Mouse (Mus musculus) left cerebral cortex, adult 9 months (tissue): ENCODE results near the gene Olfr1359.
A peak's percentile ranks its signal among the peaks of the same experiment; 100 is the strongest.
"Not testable (repeated sequence)": the region's sequence is repeated elsewhere in the genome, so short reads cannot be mapped to it uniquely, and the experiment has no call there.

Experiments
- DNase-seq, 2 experiments: peaks; one replicate each; pipeline ENCODE4 v3.0.0; 2022; ENCODE audit warnings: low spot score in 2 of 2

Olfr1359 gene

DNA sequence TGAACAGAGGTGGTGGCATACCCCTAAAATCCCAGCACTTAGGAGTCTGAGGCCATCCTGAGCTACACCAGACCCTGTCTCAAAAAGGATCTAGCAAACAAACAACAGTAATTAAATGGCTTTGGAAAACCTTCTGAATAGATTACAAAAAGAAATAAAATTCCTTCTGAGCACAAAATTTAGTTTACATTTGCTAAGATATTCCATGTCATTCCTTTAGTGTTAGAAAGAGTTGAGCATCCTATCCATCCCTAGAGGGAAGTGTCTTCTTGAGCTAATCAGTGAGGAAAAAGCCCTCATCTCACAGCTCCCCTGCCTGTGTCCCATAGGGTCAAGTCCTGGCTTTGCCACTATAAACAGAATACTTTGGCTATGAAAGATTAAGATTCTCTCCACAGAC is at the start of gene Olfr1359:
Gene Olfr1359, plus strand, starts transcription at position 301 of the 400 bp plus-strand sequence.
- DNase-seq: no peak

DNA sequence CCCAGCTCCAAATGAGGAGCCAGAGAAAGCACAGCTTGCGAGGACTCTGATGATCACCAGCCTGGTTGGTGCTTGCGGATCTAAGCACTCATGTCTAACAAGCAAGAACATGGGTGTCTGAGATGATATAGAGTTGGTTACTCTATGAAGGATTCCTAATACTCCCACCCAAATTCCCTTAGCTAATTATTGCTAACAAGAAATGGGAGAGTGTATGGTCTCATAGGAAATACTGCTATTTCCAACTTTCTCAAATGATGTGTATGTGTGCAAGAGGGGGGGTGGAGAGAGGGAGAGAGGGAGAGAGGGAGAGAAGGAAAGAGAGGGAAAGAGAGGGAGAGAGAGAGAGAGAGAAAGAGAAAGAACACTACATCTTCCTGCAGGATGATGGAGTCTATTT is 34.6 kb upstream of the Olfr1359 start, which contains the start of gene Olfr1361:
Gene Olfr1361, minus strand, starts transcription at position 101 of the 400 bp plus-strand sequence.
- DNase-seq: no peak

DNA sequence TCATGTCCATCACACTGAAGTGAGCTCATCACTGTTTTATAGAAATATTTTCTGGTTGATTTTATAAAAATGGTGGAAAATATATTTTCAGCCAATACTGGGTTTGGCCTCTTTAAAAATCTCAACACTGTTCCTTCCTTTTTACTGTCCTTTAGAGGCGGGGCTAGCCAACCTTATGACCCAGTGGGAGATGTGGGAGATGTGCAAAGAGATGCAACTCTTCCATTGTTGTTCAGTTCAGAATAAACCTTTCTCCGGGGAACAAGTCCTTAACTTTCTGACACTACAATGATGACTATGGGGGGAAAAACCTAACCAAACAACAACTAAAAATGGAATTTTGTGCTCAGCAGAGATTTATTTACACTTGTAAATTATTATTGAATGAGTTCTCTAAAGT is 20.6 kb upstream of the Olfr1359 start, which contains the start of gene Olfr1360:
Gene Olfr1360, minus strand, starts transcription at position 101 of the 400 bp plus-strand sequence.
- no peak for DNase-seq

DNA sequence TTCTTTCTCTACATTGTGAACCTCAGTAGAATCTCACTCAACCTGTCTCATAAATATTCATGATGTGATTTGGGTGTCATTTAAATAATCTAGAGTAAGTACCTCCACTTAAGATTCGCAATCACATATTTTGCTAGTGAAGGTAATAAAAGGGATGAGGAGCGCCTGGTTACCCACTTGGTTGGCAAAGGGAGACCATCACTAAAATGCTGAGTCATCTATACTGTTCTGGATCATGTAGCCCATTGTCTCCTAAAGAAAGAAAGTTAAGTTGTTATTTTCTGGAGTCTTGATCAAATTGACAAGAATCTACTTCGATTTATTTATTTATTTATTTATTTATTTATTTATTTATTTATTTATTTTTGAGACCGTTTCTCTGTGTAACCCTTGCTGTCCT is 8.8 kb downstream of the Olfr1359 start:
- no peak for DNase-seq

DNA sequence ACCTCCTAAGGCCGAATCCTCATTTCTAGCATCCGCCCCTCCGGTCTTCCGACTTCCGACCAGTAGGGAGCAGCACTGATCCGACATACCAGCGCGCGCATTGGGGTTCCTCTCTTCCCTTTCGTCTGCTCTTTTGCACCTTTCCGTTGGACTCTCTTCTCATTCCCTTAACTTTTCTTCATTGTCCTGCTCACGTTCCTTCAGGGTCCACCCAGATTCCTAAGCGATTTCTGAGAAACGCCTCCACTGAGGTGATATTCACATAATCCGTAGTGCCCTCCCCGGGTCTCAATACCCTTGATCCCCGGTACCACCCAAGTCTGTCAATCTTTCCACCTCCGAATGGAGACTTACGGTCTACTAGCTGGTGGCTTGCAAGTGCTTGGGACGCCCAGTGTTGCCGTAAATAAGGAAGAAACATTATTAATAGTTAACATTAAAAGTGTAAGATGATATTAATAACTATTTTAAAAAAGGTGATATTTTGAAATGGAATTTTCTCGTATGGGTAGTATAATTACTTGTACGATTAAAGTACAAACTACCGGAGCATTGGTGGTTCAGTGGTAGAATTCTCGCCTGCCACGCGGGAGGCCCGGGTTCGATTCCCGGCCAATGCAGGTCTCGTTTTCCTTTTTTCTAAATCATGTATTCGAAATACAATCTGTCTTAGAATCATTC is 12.3 kb downstream of the Olfr1359 start:
- peak; percentile 60 to 93 for DNase-seq

DNA sequence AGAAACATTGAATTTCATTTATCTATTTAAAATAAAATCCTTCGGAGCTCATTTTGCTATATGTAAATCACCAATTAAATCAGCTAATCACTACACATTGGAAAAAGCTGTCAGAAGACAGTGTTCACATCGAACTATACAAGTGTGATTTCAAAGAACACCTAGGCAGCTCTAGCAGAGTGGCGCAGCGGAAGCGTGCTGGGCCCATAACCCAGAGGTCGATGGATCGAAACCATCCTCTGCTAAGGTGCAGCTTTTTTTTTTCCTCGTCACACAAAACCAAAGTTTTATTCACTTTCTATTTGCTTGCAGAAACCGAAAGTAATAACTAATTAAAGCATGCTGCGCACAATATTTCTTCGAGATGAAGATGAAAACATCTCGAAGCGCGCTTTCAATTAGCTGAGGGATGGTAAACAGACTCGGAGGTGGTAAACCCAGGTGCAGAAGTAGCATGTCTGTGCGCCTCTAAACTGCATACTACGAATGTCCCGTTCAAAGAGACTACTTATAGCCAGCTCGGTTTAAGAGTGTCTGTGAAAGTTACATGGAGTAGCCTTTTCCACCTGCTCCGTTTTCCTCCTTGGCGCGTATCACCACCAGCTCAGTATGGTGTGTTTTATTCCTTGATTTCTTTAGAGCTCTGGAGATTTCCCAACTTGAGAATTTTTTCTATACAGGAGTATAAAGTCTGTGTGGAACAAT is 13.1 kb downstream of the Olfr1359 start:
- peak in 1 of 2 experiments; percentile 89 for DNase-seq

DNA sequence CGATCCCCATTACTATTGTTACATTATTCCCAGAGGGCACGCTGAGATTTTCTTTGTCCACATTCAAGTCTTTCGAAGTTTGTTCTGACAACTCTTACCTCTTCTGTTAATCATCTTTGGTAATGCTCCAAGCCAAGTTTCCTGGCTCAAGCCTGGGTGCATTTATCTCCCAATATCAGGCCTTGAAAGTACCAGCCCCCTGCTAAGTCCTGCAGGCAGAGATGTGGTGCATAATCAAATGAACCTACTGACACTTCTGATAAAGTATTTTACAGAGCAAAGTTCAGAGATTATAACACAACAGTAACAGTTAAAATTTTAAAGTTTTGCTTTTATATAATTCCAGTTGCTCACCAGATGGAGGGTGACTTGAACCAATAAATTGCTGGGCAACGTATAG is 13.8 kb downstream of the Olfr1359 start:
- no peak for DNase-seq

DNA sequence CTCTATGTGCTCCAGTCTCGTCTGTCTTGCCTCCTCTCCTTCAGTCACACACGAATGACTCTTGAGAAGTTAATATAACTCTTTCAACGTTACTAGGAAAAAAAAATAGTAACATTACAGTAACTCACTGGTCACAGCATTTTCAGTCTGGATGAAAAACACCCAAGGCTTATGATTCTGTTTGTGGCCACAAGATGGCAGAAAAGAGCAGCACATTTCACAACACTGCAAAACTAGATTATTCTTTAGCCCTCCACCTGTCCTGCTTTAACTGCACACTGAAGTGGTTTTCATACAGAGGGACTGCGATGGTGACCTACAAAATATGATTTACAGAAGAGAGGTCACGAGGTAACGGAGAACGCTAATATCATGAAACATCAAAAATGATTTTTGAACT is 16.8 kb downstream of the Olfr1359 start:
- peak in 1 of 2 experiments; percentile 79 for DNase-seq

DNA sequence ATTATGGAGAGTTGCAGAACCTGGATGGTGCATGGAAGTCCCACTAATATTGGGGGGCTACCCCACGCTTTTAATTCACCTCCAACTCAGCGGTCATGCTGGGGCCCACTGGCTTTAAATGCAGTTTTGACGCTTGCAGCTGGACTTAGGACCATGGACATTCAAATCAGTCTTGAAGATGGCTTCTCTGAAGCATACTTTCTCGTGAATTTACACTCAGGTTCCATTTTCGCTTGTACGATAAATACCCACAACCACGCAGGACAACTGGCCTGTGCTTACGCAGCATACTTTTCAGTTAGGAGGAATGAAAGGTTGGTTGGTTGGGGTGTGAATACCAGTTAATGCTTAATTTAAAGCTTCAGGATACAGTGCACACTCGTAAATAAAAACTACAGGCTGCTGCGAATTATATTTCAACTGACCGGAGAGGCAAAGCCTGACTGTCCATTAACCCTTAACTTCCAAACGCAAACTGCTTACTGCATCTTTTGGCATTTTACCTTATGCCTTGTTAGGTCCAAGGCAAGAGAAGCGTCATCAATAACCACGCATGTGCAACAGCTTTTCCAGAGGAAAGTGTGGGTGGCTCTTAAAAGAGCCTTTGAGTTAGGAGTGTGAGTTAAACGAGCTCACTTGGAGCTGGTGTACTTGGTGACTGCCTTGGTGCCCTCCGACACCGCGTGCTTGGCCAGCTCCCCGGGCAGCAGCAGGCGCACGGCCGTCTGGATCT is 17.4 kb downstream of the Olfr1359 start:
- DNase-seq: no peak

DNA sequence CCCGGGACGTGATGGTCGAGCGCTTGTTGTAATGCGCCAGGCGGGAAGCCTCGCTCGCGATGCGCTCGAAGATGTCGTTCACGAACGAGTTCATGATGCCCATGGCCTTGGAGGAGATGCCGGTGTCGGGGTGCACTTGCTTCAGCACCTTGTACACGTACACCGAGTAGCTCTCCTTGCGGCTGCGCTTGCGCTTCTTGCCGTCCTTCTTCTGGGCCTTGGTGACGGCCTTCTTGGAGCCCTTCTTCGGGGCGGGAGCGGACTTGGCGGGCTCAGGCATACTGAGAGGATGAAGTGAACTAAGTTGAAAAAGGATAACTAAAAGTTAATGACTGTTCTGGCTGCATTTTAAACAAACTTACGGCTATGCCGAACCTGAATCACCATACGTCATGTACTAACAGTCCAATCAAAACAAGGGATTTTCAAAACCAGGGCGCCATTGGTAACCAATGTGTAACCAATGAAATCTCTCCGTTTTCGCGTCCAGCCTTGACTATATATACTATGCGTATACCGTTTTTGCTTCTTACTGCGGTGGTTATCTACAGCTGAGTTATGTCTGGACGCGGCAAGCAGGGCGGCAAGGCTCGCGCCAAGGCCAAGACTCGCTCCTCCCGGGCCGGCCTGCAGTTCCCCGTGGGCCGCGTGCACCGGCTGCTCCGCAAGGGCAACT is 18.1 kb downstream of the Olfr1359 start, which contains the start of the genes Hist1h2bl and Hist1h2ai:
Gene Hist1h2bl, minus strand, starts transcription at position 280 of the 676 bp plus-strand sequence.
Gene Hist1h2ai, plus strand, starts transcription at position 559 of the 676 bp plus-strand sequence.
- DNase-seq: peak; percentile 92 to 95

DNA sequence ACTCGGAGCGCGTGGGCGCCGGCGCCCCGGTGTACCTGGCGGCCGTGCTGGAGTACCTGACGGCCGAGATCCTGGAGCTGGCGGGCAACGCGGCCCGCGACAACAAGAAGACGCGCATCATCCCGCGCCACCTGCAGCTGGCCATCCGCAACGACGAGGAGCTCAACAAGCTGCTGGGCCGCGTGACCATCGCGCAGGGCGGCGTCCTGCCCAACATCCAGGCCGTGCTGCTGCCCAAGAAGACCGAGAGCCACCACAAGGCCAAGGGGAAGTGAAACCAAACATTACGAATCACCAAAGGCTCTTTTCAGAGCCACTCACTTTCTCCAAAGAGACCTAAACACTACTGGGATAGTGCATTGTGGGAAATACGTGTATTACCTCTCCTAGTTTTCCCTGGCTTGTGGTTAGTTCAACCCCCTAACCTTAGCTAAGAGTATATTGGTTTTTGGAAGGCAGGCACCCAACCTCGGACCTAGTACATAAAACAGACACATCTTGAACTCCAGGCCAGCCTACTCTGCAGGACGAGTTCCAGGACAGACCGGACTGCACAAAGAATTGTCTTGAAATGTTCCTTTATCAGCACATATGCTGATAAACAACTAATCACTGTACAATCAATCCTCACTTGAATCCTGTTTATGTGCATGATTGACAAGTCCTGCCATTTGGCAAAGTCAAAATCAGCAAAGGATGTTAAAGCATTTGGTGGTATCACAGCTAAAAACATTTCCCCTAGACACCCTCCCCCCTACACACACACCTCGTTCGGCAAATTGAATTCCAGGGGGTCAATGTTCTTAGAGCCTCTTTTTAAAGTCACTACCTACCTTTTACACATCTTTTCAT is 18.9 kb downstream of the Olfr1359 start:
- peak in 1 of 2 experiments; percentile 16 for DNase-seq

DNA sequence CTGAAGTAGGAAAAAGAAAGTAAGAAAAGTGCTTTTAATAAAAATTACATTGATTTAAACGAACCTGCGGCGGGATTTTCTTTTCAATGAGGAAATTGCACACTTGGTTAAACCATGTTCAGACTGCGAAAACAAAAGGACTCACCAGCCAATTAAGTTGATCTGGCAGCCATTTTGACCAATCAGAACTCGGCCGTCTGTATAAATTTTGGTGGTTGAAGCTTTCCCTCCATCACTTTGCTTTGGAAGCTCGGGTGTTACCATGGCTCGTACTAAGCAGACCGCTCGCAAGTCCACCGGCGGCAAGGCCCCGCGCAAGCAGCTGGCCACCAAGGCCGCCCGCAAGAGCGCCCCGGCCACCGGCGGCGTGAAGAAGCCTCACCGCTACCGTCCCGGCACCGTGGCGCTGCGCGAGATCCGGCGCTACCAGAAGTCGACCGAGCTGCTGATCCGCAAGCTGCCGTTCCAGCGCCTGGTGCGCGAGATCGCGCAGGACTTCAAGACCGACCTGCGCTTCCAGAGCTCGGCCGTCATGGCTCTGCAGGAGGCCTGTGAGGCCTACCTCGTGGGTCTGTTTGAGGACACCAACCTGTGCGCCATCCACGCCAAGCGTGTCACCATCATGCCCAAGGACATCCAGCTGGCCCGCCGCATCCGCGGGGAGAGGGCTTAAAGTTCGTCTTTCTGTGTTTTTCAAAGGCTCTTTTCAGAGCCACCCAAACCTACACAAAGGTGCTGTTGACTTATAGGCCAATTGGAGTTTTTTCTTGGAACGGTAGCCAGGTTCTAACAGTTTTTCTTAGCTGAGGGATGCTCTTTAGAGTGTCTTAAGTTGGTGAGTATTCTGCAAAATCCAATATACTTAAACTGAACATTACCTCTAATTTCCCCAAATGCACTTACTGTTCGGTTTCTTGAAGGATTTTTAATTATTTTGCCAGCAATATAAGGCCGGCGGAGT is 19.8 kb downstream of the Olfr1359 start, which contains the start of gene Hist1h3h:
Gene Hist1h3h, plus strand, starts transcription at position 263 of the 961 bp plus-strand sequence.
- DNase-seq: peak; percentile 73 to 92

DNA sequence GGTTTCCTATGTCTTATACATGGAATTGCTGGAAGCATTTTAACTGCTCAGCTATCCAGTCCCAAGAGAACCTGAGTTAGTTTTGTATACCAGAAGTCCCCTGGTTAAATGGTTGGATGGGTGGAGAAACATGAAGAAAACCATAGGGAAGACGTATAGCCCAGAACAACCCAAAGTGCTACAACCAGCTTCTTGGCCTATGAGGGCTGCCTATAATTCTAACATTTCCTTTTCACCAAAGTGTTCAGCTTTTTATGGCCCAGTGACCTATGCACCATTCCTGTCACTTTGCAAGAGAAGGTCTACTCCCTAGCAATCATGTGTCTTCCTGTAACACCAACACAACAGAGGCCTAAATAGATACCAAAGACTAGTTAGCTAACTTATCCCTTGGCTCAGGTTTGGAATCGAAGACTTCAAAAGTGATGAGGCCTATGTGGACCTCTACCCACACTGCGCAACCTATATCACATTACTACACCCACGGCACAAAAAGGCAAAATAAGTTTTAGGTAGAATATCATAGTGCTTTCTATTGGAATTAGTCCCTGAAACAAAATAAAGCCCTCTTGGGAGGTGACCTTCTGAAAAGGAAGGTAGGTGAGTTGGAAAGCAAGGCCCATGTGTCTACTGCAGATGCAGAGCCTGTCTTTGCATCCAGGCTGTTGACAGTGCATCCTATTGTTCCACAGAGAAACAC is 20.6 kb downstream of the Olfr1359 start:
- no peak for DNase-seq

DNA sequence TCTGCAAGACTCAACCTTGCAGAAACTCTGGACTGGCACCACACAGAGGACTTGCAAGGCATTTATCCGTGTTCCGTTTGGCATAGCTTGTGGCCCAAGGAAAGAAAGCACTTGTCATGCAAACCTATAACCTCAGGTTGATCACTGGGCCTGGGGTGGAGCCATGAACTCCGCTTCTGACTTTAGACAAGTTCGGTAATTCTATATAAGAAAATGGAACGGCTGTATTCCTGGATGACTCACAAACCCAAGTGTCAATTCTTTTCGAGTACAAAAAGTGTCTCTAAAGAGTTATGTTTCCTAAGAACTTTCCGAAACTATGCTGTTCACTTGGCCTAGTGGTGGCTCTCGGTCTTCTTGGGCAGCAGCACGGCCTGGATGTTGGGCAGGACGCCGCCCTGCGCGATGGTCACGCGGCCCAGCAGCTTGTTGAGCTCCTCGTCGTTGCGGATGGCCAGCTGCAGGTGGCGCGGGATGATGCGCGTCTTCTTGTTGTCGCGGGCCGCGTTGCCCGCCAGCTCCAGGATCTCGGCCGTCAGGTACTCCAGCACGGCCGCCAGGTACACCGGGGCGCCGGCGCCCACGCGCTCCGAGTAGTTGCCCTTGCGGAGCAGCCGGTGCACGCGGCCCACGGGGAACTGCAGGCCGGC is 23.3 kb downstream of the Olfr1359 start:
- DNase-seq: not testable (repeated sequence)

DNA sequence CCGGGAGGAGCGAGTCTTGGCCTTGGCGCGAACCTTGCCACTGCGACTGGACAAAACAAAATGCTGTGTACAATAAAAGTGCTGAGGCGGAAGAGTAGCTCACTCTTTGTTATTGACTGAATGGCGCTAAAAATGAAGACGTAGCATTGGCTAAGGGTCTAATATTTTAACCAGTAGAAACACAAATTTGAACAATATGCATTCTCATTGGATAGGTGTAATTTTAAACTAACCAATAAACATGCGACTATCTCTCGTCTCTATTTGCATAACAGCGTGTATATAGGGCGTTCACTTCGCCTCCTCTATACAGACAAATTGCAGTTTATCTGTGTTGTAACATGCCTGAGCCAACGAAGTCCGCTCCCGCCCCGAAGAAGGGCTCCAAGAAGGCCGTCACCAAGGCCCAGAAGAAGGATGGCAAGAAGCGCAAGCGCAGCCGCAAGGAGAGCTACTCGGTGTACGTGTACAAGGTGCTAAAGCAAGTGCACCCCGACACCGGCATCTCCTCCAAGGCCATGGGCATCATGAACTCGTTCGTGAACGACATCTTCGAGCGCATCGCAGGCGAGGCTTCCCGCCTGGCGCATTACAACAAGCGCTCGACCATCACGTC is 24.0 kb downstream of the Olfr1359 start, which contains the start of gene Hist1h2bm:
Gene Hist1h2bm, plus strand, starts transcription at position 288 of the 616 bp plus-strand sequence.
- DNase-seq: peak; percentile 74 to 80

DNA sequence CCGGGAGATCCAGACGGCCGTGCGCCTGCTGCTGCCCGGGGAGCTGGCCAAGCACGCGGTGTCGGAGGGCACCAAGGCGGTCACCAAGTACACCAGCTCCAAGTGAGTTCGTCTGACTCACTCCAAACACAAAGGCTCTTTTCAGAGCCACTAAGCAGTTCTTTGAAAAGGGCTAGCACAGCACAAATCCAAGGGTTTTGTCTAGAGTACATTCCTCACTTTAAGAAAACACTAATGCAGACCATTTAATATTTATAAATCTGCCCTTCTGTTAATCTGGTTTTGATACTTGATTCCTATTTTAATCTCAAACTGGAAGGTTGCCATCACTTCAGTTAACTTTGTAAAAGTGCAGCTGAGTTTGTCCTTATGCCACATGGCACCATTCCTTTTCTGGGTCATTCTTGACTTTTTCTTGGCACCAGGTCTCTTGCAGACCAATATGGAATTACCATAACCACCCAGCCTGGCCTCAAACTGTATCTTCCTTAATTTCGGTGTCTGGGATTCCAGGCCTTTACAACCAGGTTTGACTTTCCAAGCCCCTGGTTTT is 24.5 kb downstream of the Olfr1359 start:
- DNase-seq: no peak
